Mouse (Mus musculus) liver, postnatal 0 days (tissue): ENCODE results near the gene Gm13871. TPM values are rescaled to one million over a fixed set of nuclear protein-coding genes. Genes with fewer than 3 reads are reported as not detected.
"Not testable (repeated sequence)": the region's sequence is repeated elsewhere in the genome, so short reads cannot be mapped to it uniquely, and the experiment has no call there.

Experiments
- ATAC-seq: fragments of 200-750 bp; cut with Nextera tagmentation; 2 replicates; pipeline ENCODE4 v1.8.0; 2017; ENCODE audit warnings: mild to moderate bottlenecking, moderate library complexity
- DNase-seq: peaks from one replicate; pipeline ENCODE4 v3.0.0-alpha.2; 2016
- H3K27ac ChIP-seq: fragments of 300-500 bp; sonication (generic); 2 replicates; pipeline ENCODE4 v1.5.1; 2014; ENCODE audit warnings: antibody characterized with exemption, moderate library complexity, mild to moderate bottlenecking, low read depth
- H3K27me3 ChIP-seq: fragments of 300-500 bp; sonication (generic); 2 replicates; pipeline ENCODE4 v1.6.1; 2014; ENCODE audit warnings: low read length, control low read depth, mixed read lengths; ENCODE audit not compliant: insufficient read depth
- H3K36me3 ChIP-seq: fragments of 300-500 bp; sonication (generic); replicated peaks from 2 replicates; pipeline ENCODE4 v1.6.1; 2014; ENCODE audit warnings: mild to moderate bottlenecking, control low read depth, low read length, moderate library complexity, mixed read lengths; ENCODE audit not compliant: insufficient read depth
- H3K4me1 ChIP-seq: fragments of 300-500 bp; sonication (generic); 2 replicates; pipeline ENCODE4 v1.6.1; 2014; ENCODE audit warnings: antibody characterized with exemption, mild to moderate bottlenecking, control low read depth; ENCODE audit not compliant: insufficient read depth
- H3K4me2 ChIP-seq: fragments of 300-500 bp; sonication (generic); 2 replicates; pipeline ENCODE4 v1.6.1; 2014; ENCODE audit warnings: low read depth, mild to moderate bottlenecking, low read length, moderate library complexity, mixed read lengths
- H3K4me3 ChIP-seq: fragments of 300-500 bp; sonication (generic); 2 replicates; pipeline ENCODE4 v1.5.1; 2014; ENCODE audit warnings: low read depth, low read length
- H3K9ac ChIP-seq: fragments of 300-500 bp; sonication (generic); replicated peaks from 2 replicates; pipeline ENCODE4 v1.6.1; 2014; ENCODE audit warnings: mild to moderate bottlenecking, moderate library complexity
- H3K9me3 ChIP-seq: fragments of 300-500 bp; sonication (generic); 2 replicates; pipeline ENCODE4 v1.6.1; 2016; ENCODE audit warnings: mild to moderate bottlenecking, control low read depth, low read length, mixed read lengths
- CTCF ChIP-seq: sonication (generic); IDR thresholded peaks from 2 replicates; pipeline ENCODE4 v1.5.1; 2016; ENCODE audit warnings: antibody characterized with exemption, low read depth
- EP300 ChIP-seq: IDR thresholded peaks from 2 replicates; pipeline ENCODE4 v1.6.1; 2016; ENCODE audit warnings: antibody characterized with exemption, low read depth, mild to moderate bottlenecking
- WGBS: fragments of 180-500 bp; shearing (Covaris S2); extraction: QIAGEN DNeasy Blood & Tissue Kit; methylation state at CpG from one replicate; pipeline ENCODE4 v1.1.7; 2014; ENCODE audit not compliant: insufficient replicate concordance; 5-methylcytosine and 5-hydroxymethylcytosine counted together
- polyA plus RNA-seq: library from polyadenylated mRNA; unstranded; fragments of >200 nt; fragmentation: Nextera tagmentation; extraction: Ambion mirVana; gene quantifications from 2 replicates; pipeline ENCODE4 v1.2.1, GENCODE M21; 2015

Gm13871 gene
- not detected in 2 replicates for polyA plus RNA-seq

- not testable (repeated sequence) for H3K36me3 ChIP-seq, H3K9ac ChIP-seq, DNase-seq, H3K4me3 ChIP-seq, ATAC-seq, H3K27ac ChIP-seq, H3K27me3 ChIP-seq, H3K4me1 ChIP-seq, H3K9me3 ChIP-seq, H3K4me2 ChIP-seq
- WGBS = no CpG with 5 or more reads among the region's 4 CpGs
These were observed at the start of gene Gm13871 for GRCm38 (mm10) chr4:73905853-73906252. Gm13871 (minus strand) TSS chr4:73905953.

- TF ChIP-seq EP300 (no peak), CTCF (no peak)
- Histone ChIP-seq H3K36me3 (no peaks in the 10 kb centered on the region), H3K9ac (no peak within 1 kb of the TSS), H3K4me1 (no peaks in the 10 kb centered on the region), H3K4me3 (no peak within 1 kb of the TSS), H3K4me2 (no peak within 1 kb of the TSS), H3K27me3 (no peaks in the 10 kb centered on the region), H3K27ac (no peak within 1 kb of the TSS), H3K9me3 (peaks cover 2% of the 10 kb centered on the region; the same call in 1 of the 2 replicates)
- DNase-seq (no peak), ATAC-seq (no peak)
- WGBS = 73% methylated on average over 8 of the region's 8 CpGs
These were observed 44.7 kb upstream of the Gm13871 start, which contains the start of gene 2310002L09Rik for GRCm38 (mm10) chr4:73950375-73950896. 2310002L09Rik (minus strand) TSS chr4:73950846.

GRCm38 (mm10) chr4:73920660-73921059 is 14.9 kb upstream of the Gm13871 start, which contains the start of gene Gm11756:
Gm11756 (minus strand) TSS chr4:73920760.
- 74% methylated on average over 6 of the region's 6 CpGs for WGBS
- DNase-seq, H3K36me3 ChIP-seq, H3K27ac ChIP-seq, ATAC-seq, H3K4me1 ChIP-seq, H3K4me2 ChIP-seq, H3K9me3 ChIP-seq, H3K9ac ChIP-seq, H3K27me3 ChIP-seq, H3K4me3 ChIP-seq: not testable (repeated sequence)

- not testable (repeated sequence) for H3K9ac ChIP-seq, H3K36me3 ChIP-seq, H3K4me1 ChIP-seq, H3K4me3 ChIP-seq, DNase-seq, ATAC-seq, H3K9me3 ChIP-seq, H3K4me2 ChIP-seq, H3K27ac ChIP-seq, H3K27me3 ChIP-seq
- no CpG with 5 or more reads among the region's 4 CpGs for WGBS
These were observed 14.7 kb downstream of the Gm13871 start, which contains the start of gene Gm11757 for GRCm38 (mm10) chr4:73891012-73891411. Gm11757 (minus strand) TSS chr4:73891112.

GRCm38 (mm10) chr4:73876166-73876565 is 29.6 kb downstream of the Gm13871 start, which contains the start of gene Gm11758:
Gm11758 (minus strand) TSS chr4:73876266.
- H3K4me1 ChIP-seq, H3K9ac ChIP-seq, H3K36me3 ChIP-seq, H3K4me3 ChIP-seq, H3K4me2 ChIP-seq, H3K27me3 ChIP-seq, DNase-seq, ATAC-seq, H3K9me3 ChIP-seq, H3K27ac ChIP-seq: not testable (repeated sequence)
- no CpG with 5 or more reads among the region's 4 CpGs for WGBS

Other genes starting within 250 kb of the Gm13871 start
- gene Gm11239, start 237.6 kb downstream of the Gm13871 start, polyA plus RNA-seq = not detected in 2 replicates
- gene Gm428, start 222.4 kb downstream of the Gm13871 start, polyA plus RNA-seq = not detected in 2 replicates
- 0.02 and 0.06 TPM in 2 replicates for gene Rasef, start 115.0 kb downstream of the Gm13871 start, polyA plus RNA-seq
- not detected in 2 replicates for gene Gm11758, start 29.7 kb downstream of the Gm13871 start, polyA plus RNA-seq
- not detected in 2 replicates for gene Gm11757, start 14.8 kb downstream of the Gm13871 start, polyA plus RNA-seq
- not detected in 2 replicates for gene Gm11756, start 14.8 kb upstream of the Gm13871 start, polyA plus RNA-seq
- 0.30 TPM in 1 of 2 replicates, not detected in the other for gene 2310002L09Rik, start 44.9 kb upstream of the Gm13871 start, polyA plus RNA-seq
- gene Frmd3, start 107.5 kb upstream of the Gm13871 start, polyA plus RNA-seq = 0.08 TPM in 2 replicates